Mouse (Mus musculus) hindbrain, embryonic 16.5 days (tissue): ENCODE measurements around the gene Adgra1. TPM values are rescaled to one million over a fixed set of nuclear protein-coding genes. Genes with fewer than 3 reads are reported as not detected.

Experiments
- ATAC-seq: fragments of 200-750 bp; cut with Nextera tagmentation; 2 replicates; pipeline ENCODE4 v1.8.0; 2017; ENCODE audit warnings: moderate TSS enrichment, moderate library complexity
- H3K27ac ChIP-seq: fragments of 300-500 bp; sonication (generic); 2 replicates; pipeline ENCODE4 v1.5.1; 2014; ENCODE audit warnings: low read depth, mild to moderate bottlenecking, control low read depth, low read length, moderate library complexity
- H3K27me3 ChIP-seq: fragments of 300-500 bp; sonication (generic); replicated peaks from 2 replicates; pipeline ENCODE4 v1.6.1; 2014; ENCODE audit warnings: low read length; ENCODE audit not compliant: control insufficient read depth, insufficient read depth
- H3K36me3 ChIP-seq: fragments of 300-500 bp; sonication (generic); 2 replicates; pipeline ENCODE4 v1.6.1; 2014; ENCODE audit warnings: mild to moderate bottlenecking, low read length, moderate library complexity, mixed read lengths; ENCODE audit not compliant: control insufficient read depth, insufficient read depth
- H3K4me1 ChIP-seq: fragments of 300-500 bp; sonication (generic); 2 replicates; pipeline ENCODE4 v1.6.1; 2014; ENCODE audit warnings: low read depth, low read length; ENCODE audit not compliant: control insufficient read depth, insufficient read depth
- H3K4me2 ChIP-seq: fragments of 300-500 bp; sonication (generic); 2 replicates; pipeline ENCODE4 v1.6.1; 2014; ENCODE audit warnings: mild to moderate bottlenecking, low read length, control low read depth, moderate library complexity
- H3K4me3 ChIP-seq: fragments of 300-500 bp; sonication (generic); 2 replicates; pipeline ENCODE4 v1.5.1; 2014; ENCODE audit warnings: mild to moderate bottlenecking, low read length, control low read depth, moderate library complexity
- H3K9ac ChIP-seq: fragments of 300-500 bp; sonication (generic); 2 replicates; pipeline ENCODE4 v1.6.1; 2014; ENCODE audit warnings: low read depth, mild to moderate bottlenecking, control low read depth, low read length, moderate library complexity
- H3K9me3 ChIP-seq: fragments of 300-500 bp; sonication (generic); 2 replicates; pipeline ENCODE4 v1.6.1; 2014; ENCODE audit warnings: mild to moderate bottlenecking, low read length, moderate library complexity; ENCODE audit not compliant: control insufficient read depth
- WGBS: fragments of 180-500 bp; shearing (Covaris S2); extraction: QIAGEN DNeasy Blood & Tissue Kit; methylation state at CpG from one replicate; pipeline ENCODE4 v1.1.7; 2014; 5-methylcytosine and 5-hydroxymethylcytosine counted together
- polyA plus RNA-seq: library from polyadenylated mRNA; unstranded; fragments of >200 nt; fragmentation: Nextera tagmentation; extraction: Ambion mirVana; gene quantifications from 2 replicates; pipeline ENCODE4 v1.2.1, GENCODE M21; 2015

The Adgra1 gene
- polyA plus RNA-seq, 1 experiment from 2014 or later = 30.7 TPM

DNA sequence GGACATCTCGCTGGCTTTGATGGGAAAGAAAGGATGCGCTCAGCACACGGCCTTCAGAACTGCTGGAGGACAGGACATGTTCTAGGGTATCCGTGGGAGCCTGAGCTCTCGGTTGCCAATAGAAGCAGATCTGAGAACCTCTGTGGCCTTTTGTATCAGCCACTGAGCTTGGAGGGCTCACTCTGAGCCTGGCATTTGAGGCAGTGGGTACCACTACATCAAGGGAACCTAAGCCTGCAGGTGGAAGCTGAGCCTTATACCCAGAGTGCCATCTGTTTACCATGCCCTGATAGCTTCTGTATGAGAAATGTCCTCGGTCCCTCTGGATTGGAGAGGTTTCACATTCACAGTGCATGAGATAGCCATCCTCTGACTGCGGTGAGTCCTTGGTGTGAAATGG lies 62.3 kb downstream of the Adgra1 start:
- Histone ChIP-seq H3K36me3 (no peaks in the 10 kb centered on the region), H3K27ac (no peak overlapping the region), H3K4me1 (peaks cover 18% of the 10 kb centered on the region), H3K4me3 (peak overlapping the region; percentile 55), H3K27me3 (peaks cover 10% of the 10 kb centered on the region), H3K4me2 (peak overlapping the region; percentile 68), H3K9ac (no peak overlapping the region; the same call in 1 of the 2 replicates), H3K9me3 (no peaks in the 10 kb centered on the region)
- 77% methylated on average over 7 of the region's 7 CpGs for WGBS
- ATAC-seq = no peak

DNA sequence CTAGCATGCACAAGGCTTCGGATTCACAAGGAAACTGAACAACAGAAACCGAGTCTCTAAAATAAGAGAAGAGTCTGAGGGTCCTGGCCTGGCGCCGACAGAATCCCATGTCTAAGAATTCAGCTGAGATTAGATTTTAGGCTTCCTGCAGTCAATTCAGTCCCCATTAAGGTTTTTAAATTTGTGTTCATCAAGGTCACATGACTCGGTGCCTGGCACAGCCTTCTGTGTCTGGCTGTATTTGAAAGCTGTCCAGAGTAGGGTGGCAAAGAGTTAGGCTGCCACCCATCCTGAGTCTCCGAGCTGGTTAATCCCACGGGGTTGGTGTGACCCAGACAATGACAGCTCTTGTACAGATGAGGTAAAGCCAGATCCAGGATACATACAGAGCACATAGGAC lies 62.8 kb downstream of the Adgra1 start:
- H3K36me3 ChIP-seq = no peaks in the 10 kb centered on the region
- no peak overlapping the region for H3K9ac ChIP-seq
- H3K4me2 ChIP-seq = no peak overlapping the region
- 86% methylated on average over 7 of the region's 7 CpGs for WGBS
- no peak overlapping the region for H3K4me3 ChIP-seq
- H3K9me3 ChIP-seq = no peaks in the 10 kb centered on the region
- H3K4me1 ChIP-seq = peaks cover 18% of the 10 kb centered on the region
- no peak for ATAC-seq
- H3K27ac ChIP-seq = no peak overlapping the region
- H3K27me3 ChIP-seq = peaks cover 10% of the 10 kb centered on the region

DNA sequence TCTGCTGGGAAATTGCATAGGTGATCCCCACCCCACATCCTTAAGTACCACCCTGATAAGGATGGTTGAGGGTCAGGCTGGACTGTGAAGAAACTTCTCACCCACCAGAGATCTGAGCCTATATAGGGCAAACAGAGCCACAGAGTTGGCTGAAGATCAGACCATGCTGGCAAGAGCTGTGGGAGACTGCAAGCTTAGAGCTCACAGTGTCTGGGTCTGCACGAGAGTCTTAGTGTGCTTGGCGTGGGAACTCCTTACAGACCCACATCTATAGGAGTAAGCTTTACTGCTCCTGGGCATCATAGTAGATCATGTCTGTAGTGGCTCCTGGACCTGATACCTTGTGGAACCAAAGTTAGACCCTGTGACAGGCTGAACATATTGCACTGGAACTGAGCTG lies 64.6 kb downstream of the Adgra1 start:
- Histone ChIP-seq H3K36me3 (no peaks in the 10 kb centered on the region), H3K4me2 (no peak overlapping the region), H3K27me3 (peaks cover 4% of the 10 kb centered on the region; the same call in 1 of the 2 replicates), H3K27ac (no peak overlapping the region), H3K9ac (no peak overlapping the region), H3K4me3 (no peak overlapping the region), H3K9me3 (no peaks in the 10 kb centered on the region), H3K4me1 (peaks cover 18% of the 10 kb centered on the region)
- no peak for ATAC-seq
- WGBS = 76% methylated on average over 2 of the region's 2 CpGs

DNA sequence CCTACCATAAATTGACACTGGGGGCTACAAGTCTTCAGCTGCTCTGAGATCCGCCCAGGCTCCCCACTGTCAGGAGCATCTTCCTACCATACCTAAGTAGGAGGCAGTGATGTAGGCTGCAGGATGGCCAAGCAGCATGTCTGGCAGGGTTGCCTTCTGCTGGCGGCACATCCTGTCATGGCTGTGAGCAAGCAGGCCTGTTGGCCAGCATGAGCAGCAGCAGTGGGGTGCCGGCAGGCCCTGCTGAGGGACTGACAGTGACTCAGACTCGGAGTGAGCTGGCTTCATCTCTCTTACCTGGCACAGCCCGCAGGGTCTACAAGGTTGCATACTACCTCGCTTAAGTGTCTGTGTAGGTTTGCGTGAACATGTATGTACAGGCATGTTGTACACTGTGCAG lies 65.5 kb downstream of the Adgra1 start:
- Histone ChIP-seq H3K4me2 (no peak overlapping the region), H3K4me1 (peaks cover 14% of the 10 kb centered on the region), H3K27ac (no peak overlapping the region), H3K9ac (no peak overlapping the region), H3K27me3 (0 out of 2 replicates have a peak, but pooled peaks cover 3% of the 10 kb centered on the region), H3K36me3 (no peaks in the 10 kb centered on the region), H3K4me3 (no peak overlapping the region), H3K9me3 (no peaks in the 10 kb centered on the region)
- ATAC-seq = no peak
- WGBS = 86% methylated on average over 7 of the region's 7 CpGs

DNA sequence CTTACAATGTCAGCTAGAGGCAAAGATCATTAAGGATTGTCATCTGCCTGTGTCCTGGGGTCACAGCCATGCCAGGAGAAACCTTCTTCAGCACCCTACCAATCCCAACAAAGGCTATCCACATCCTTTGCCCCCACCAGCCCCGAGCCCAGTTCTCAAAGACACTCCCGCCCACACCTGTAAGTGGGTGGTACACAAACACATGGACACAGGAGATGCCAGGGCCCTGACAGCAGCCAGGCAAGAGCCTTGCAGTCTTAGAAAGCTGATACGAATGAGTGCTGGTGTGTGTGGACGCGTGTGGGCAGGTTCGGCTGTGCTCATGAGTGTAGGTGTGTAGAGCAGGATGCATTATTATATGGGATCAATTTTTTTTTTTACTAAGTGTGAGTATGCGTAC lies 66.5 kb downstream of the Adgra1 start:
- ATAC-seq = no peak
- no peak overlapping the region for H3K9ac ChIP-seq
- H3K4me2 ChIP-seq = no peak overlapping the region
- H3K27ac ChIP-seq = no peak overlapping the region
- H3K27me3 ChIP-seq = 0 out of 2 replicates have a peak, but pooled peaks cover 3% of the 10 kb centered on the region
- H3K4me3 ChIP-seq = no peak overlapping the region
- peaks cover 19% of the 10 kb centered on the region for H3K4me1 ChIP-seq
- 95% methylated on average over 7 of the region's 7 CpGs for WGBS
- no peaks in the 10 kb centered on the region for H3K9me3 ChIP-seq
- no peaks in the 10 kb centered on the region for H3K36me3 ChIP-seq

DNA sequence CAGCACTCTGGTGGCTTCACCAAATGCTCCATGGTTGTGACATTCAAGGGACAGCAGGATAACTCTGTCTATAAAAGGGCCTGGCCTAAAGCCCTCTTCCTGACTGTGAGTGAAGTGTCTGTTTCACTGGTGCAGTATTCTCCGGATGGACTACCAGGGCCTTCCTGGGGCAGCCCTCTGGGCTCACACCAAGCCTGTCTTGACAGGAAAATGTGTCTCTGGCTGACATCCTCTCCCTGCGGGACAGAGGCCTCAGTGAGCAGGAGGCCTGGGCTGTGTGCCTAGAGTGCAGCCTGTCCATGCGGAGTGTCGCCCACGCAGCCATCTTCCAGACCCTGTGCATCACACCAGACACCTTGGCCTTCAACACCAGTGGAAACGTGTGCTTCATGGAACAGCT lies 66.9 kb downstream of the Adgra1 start:
- H3K4me1 ChIP-seq = peaks cover 18% of the 10 kb centered on the region
- H3K9ac ChIP-seq = no peak overlapping the region
- no peak overlapping the region for H3K4me2 ChIP-seq
- ATAC-seq = no peak
- no peaks in the 10 kb centered on the region for H3K36me3 ChIP-seq
- 89% methylated on average over 6 of the region's 6 CpGs for whole genome bisulfite sequencing
- H3K27ac ChIP-seq = no peak overlapping the region
- H3K27me3 ChIP-seq = 0 out of 2 replicates have a peak, but pooled peaks cover 1% of the 10 kb centered on the region
- H3K9me3 ChIP-seq = no peaks in the 10 kb centered on the region
- H3K4me3 ChIP-seq = no peak overlapping the region

DNA sequence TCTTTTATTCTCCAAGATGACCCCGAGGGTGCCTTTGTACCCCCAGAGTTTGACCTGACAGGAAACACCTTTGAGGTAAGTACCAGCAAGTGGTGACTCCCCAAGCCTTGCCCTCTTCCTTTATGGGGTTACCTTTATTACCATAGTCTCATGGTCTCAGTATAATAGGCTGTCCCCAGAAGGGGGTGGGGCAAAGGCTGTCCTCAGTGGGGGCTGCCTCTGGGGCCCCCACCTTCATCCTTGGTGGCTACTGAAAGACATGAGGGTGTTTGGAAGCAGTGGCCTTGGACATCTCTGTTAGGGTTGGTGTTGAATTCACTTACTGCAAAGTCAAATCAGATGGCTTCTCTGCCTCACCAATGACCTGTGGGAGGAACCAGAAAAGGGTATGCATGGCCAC lies 68.0 kb downstream of the Adgra1 start:
- no peak overlapping the region for H3K4me2 ChIP-seq
- peaks cover 10% of the 10 kb centered on the region for H3K4me1 ChIP-seq
- no peaks in the 10 kb centered on the region for H3K9me3 ChIP-seq
- no peak for ATAC-seq
- H3K27me3 ChIP-seq = no peaks in the 10 kb centered on the region
- H3K27ac ChIP-seq = no peak overlapping the region
- no peak overlapping the region for H3K4me3 ChIP-seq
- no peaks in the 10 kb centered on the region for H3K36me3 ChIP-seq
- H3K9ac ChIP-seq = no peak overlapping the region
- 13% methylated on average over 1 of the region's 1 CpGs for WGBS

DNA sequence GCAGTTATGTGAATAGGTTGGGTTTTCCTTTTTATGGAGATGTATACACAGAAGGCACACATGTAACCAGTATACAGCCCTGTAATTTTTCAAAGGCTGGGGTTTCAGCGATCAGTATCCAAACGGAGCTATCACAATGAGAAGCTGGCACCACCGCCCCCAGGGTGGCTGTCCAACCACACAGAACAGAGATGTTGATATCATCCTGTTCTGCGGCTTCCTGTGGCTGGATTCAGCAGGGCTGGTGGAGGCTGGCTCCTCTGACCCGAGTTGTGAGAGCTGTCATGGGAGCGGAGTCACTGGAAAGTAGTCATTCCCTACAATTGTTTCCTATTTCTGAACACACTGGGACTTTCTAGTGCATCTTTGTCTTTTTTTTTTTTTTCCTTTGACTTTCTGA lies 71.3 kb downstream of the Adgra1 start:
- peak overlapping the region; percentile 6; the same call in 1 of the 2 replicates for H3K4me2 ChIP-seq
- H3K9me3 ChIP-seq = no peaks in the 10 kb centered on the region
- H3K27ac ChIP-seq = no peak overlapping the region
- 13% methylated on average over 6 of the region's 6 CpGs for WGBS
- peaks cover 20% of the 10 kb centered on the region for H3K4me1 ChIP-seq
- H3K9ac ChIP-seq = peak overlapping the region; percentile 17; the same call in 1 of the 2 replicates
- no peak overlapping the region for H3K4me3 ChIP-seq
- H3K27me3 ChIP-seq = no peaks in the 10 kb centered on the region
- ATAC-seq = 0 out of 2 replicates have a peak, but pooled peaks have one; percentile 8
- H3K36me3 ChIP-seq = no peaks in the 10 kb centered on the region

DNA sequence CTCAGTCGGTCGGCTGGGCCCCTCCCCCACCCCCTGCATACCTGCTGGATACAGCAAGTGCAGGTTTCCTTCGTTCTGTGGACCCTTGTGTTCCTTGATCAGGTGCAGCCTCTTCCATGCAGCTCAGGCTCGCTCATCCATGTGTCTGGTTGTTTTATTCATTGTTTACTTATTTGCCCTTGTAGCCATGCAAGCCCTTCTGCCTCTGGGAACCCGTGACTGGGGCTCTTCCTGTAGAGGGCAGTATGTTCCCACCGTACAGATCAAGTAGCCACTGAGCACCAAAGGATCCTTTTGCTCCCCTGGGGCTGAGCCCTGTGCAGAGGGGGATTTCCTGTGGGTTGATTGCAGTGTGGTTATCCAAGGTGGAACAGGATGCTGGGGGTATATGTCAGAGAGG lies 71.7 kb downstream of the Adgra1 start:
- Histone ChIP-seq H3K27ac (no peak overlapping the region), H3K4me2 (peak overlapping the region; percentile 6; the same call in 1 of the 2 replicates), H3K9me3 (no peaks in the 10 kb centered on the region), H3K36me3 (no peaks in the 10 kb centered on the region), H3K9ac (no peak overlapping the region), H3K27me3 (no peaks in the 10 kb centered on the region; the same call in 1 of the 2 replicates), H3K4me3 (no peak overlapping the region), H3K4me1 (peaks cover 20% of the 10 kb centered on the region)
- WGBS = 5% methylated on average over 6 of the region's 6 CpGs
- no peak for ATAC-seq
